Mouse (Mus musculus) frontal cortex, adult 2 months (tissue): ENCODE measurements around the gene Plcg2. TPM values are rescaled to one million over a fixed set of nuclear protein-coding genes. Genes with fewer than 3 reads are reported as not detected.

ENCODE experiments used
- DNase-seq, 2 experiments: peaks; one replicate each; pipeline ENCODE4 v3.0.0; 2022; ENCODE audit warnings: low spot score in 1 of 2; ENCODE audit errors: extremely low spot score in 1 of 2
- polyA plus RNA-seq: library from polyadenylated mRNA; depleted of rRNA; stranded (reverse); fragments of >200 nt; gene quantifications from 2 replicates; pipeline ENCODE4 v1.2.3, GENCODE M21; 2012

Gene Plcg2
- polyA plus RNA-seq, 1 experiment: 3.0 TPM

- DNase-seq: no peak
These were observed 13.4 kb upstream of the Plcg2 start for GRCm38 (mm10) chr8:117484731-117485130.

- DNase-seq: no peak
These were observed 12.8 kb upstream of the Plcg2 start for GRCm38 (mm10) chr8:117485316-117485715.

GRCm38 (mm10) chr8:117488246-117489005, 9.7 kb upstream of the Plcg2 start:
- DNase-seq: no peak

GRCm38 (mm10) chr8:117493543-117493942, 4.5 kb upstream of the Plcg2 start:
- no peak for DNase-seq

GRCm38 (mm10) chr8:117494874-117495273, 3.2 kb upstream of the Plcg2 start:
- no peak for DNase-seq

GRCm38 (mm10) chr8:117498915-117499540, 937 bp downstream of the Plcg2 start:
- no peak for DNase-seq

- DNase-seq: no peak
These were observed 2.2 kb downstream of the Plcg2 start for GRCm38 (mm10) chr8:117500232-117500823.

GRCm38 (mm10) chr8:117501323-117501722, 3.2 kb downstream of the Plcg2 start:
- no peak for DNase-seq

GRCm38 (mm10) chr8:117503405-117504069, 5.4 kb downstream of the Plcg2 start:
- DNase-seq: no peak

GRCm38 (mm10) chr8:117507703-117508102, 9.6 kb downstream of the Plcg2 start:
- no peak for DNase-seq

- DNase-seq: no peak
These were observed 18.9 kb downstream of the Plcg2 start for GRCm38 (mm10) chr8:117516876-117517565.

- DNase-seq: no peak
These were observed 19.8 kb downstream of the Plcg2 start for GRCm38 (mm10) chr8:117517861-117518260.

- DNase-seq: no peak
These were observed 20.8 kb downstream of the Plcg2 start for GRCm38 (mm10) chr8:117518873-117519272.

- no peak for DNase-seq
These were observed 28.1 kb downstream of the Plcg2 start for GRCm38 (mm10) chr8:117526185-117526584.

GRCm38 (mm10) chr8:117527983-117528382, 29.9 kb downstream of the Plcg2 start:
- no peak for DNase-seq

- no peak for DNase-seq
These were observed 31.1 kb downstream of the Plcg2 start for GRCm38 (mm10) chr8:117529177-117529576.

GRCm38 (mm10) chr8:117532381-117532972, 34.4 kb downstream of the Plcg2 start:
- DNase-seq: no peak

- DNase-seq: no peak
These were observed 38.8 kb downstream of the Plcg2 start for GRCm38 (mm10) chr8:117536862-117537261.

- no peak for DNase-seq
These were observed 39.7 kb downstream of the Plcg2 start for GRCm38 (mm10) chr8:117537751-117538150.

- DNase-seq: no peak
These were observed 44.9 kb downstream of the Plcg2 start for GRCm38 (mm10) chr8:117542951-117543350.
